Mouse (Mus musculus): Measurements from ENCODE around the gene Lsamp. TPM values are rescaled to one million over a fixed set of nuclear protein-coding genes. Genes with fewer than 3 reads are reported as not detected.

Lsamp gene
- polyA plus RNA-seq, 1 experiment from 2014 or later = 27.9 TPM

DNA sequence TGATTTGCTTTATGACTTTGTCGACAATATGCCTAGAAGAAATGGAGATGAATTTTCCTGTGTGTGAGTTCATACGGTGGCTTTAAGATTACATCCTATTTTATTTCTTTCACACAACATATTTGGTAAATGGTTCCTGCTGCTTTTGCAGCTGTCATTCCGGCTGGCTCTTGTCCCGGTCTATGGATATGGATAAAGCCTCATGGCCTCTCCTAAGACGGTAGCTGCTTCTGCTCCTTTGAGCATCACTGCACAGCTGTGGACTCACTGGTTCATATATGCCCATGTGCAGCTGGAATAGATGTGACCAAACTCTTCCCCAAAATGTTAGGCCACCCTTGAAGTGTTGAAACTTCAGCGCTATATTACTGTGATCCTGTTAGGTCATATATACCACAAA, 2137.6 kb downstream of the Lsamp start:
- WGBS = 89% methylated on average over 6 of the region's 6 CpGs
- Histone ChIP-seq H3K36me3 (ENCODE audit: poor library complexity, severe bottlenecking) (no peaks in the 10 kb centered on the region), H3K9me3 (replicated peaks) (no peaks in the 10 kb centered on the region), H3K4me2 (no peak overlapping the region), H3K27ac (no peak overlapping the region), H3K4me3 (no peak overlapping the region), H3K4me1 (no peaks in the 10 kb centered on the region), H3K9ac (no peak overlapping the region), H3K27me3 (no peaks in the 10 kb centered on the region)
- no peak for ATAC-seq

DNA sequence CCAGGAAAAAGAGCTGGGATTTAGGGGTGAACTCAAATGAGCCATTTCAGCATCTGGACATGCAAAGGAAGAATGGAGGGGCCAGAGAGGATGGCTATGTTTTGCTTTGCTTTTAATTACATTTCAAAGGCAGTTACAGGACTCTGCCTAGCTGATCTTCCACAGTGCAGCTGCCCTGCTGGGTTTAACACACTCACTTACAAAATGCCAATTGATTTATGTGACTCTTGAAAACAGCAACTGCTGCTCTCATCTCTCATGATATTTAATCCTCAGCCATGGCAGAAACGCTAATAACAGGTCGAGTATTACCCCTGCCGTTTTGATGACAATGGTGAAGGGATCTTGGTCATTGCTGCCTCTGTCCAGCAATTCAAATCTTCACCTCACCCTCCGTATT, 2139.7 kb downstream of the Lsamp start:
- no peaks in the 10 kb centered on the region for H3K27me3 ChIP-seq
- ATAC-seq = no peak
- H3K4me1 ChIP-seq = no peaks in the 10 kb centered on the region
- H3K27ac ChIP-seq = no peak overlapping the region
- no peaks in the 10 kb centered on the region for H3K9me3 ChIP-seq (replicated peaks)
- H3K36me3 ChIP-seq (ENCODE audit: poor library complexity, severe bottlenecking) = no peaks in the 10 kb centered on the region
- 55% methylated on average over 4 of the region's 4 CpGs for WGBS
- no peak overlapping the region for H3K4me3 ChIP-seq
- H3K9ac ChIP-seq = no peak overlapping the region
- no peak overlapping the region for H3K4me2 ChIP-seq

DNA sequence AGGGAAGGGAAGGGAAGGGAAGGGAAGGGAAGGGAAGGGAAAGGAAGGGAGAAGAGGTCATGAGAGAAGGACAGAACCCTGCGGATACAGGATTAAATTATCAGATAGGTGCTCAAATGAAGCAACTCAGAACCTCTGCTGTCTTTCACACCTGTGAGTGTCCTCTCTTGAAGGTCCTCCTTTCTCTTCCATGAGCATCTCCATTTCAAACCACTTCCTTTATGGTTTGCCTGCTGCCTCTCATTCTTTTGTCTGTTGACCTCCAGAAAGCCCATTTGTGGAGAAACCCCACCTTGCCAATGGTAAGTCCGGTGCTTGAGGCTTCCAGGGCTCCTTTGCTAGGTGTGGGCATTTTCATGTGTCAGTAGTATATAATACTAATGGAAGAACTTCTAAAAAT, 2141.9 kb downstream of the Lsamp start:
- Histone ChIP-seq H3K9me3 (replicated peaks) (no peaks in the 10 kb centered on the region), H3K4me1 (no peaks in the 10 kb centered on the region), H3K4me2 (no peak overlapping the region), H3K9ac (no peak overlapping the region), H3K27me3 (no peaks in the 10 kb centered on the region), H3K4me3 (no peak overlapping the region), H3K36me3 (ENCODE audit: poor library complexity, severe bottlenecking) (no peaks in the 10 kb centered on the region), H3K27ac (no peak overlapping the region)
- no peak for ATAC-seq
- 82% methylated on average over 2 of the region's 2 CpGs for WGBS

DNA sequence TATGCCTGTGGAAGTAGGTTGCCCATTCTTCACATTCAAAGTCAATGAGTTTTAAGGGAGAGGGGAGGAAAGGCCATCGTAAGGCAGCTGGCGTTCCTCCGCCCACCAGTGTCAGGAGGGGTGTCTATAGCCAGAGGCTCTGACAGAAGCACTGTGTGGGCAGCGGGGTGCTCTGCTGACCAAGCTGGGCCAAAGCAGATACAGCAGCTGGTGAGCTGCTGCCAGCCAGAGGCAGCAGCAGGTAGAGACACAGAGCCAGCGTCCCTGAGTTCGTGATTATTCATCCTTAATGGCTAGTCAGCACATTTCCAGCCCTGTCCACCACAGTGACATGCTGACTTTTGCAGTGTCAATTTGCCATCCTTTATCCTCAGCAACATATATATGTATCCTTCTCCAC, 2163.0 kb downstream of the Lsamp start:
- no peaks in the 10 kb centered on the region for H3K27me3 ChIP-seq

DNA sequence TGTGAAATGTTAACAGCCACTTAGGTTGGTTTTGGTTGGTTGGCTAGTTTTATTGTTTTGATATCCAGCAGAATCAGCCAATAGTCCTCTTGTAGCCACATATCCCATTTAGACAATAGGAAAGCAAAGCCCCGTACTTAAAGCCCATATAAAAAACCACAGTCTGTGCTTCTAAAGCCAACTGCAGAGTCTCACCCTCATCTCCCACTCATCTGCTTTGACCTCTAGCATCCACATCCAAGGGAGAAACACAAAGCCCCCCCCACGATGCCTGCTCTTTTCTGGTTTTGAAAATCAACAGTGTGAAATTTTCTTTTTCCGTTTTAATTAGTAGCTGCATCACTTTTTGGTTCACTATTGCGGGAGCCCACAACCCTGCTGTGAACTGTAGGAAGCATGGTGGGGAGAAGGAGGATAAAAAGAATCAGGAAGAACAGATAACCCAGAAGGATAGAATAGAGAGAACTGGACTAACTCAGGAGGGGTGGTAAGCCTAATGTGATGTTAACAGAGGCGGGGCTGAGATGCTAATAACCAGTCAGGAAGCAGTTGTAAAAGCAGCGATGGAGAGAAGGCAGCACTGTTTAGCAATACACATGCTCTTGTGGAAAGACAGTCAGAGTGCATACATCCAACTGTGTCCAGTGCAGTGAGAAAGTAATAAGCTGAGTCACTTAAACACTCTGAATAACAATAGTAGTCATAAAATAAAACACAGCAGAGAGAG, 2165.2 kb downstream of the Lsamp start:
- no peaks in the 10 kb centered on the region for H3K4me1 ChIP-seq
- H3K36me3 ChIP-seq (ENCODE audit: poor library complexity, severe bottlenecking) = no peaks in the 10 kb centered on the region
- H3K4me2 ChIP-seq = no peak overlapping the region
- 22% methylated on average over 6 of the region's 6 CpGs for WGBS
- no peak overlapping the region for H3K9ac ChIP-seq
- no peaks in the 10 kb centered on the region for H3K9me3 ChIP-seq (replicated peaks)
- ATAC-seq = peak; percentile 53; the same call in 1 of the 2 replicates
- no peaks in the 10 kb centered on the region for H3K27me3 ChIP-seq
- no peak overlapping the region for H3K27ac ChIP-seq
- H3K4me3 ChIP-seq = no peak overlapping the region

More for the DNA sequence above, 2163.0 kb downstream of the Lsamp start:
- H3K4me1 ChIP-seq = no peaks in the 10 kb centered on the region
- no peaks in the 10 kb centered on the region for H3K36me3 ChIP-seq (ENCODE audit: poor library complexity, severe bottlenecking)
- no peak overlapping the region for H3K4me3 ChIP-seq
- no peak for ATAC-seq
- H3K27ac ChIP-seq = no peak overlapping the region
- no peak overlapping the region for H3K4me2 ChIP-seq
- 58% methylated on average over 6 of the region's 6 CpGs for WGBS
- no peak overlapping the region for H3K9ac ChIP-seq
- no peaks in the 10 kb centered on the region for H3K9me3 ChIP-seq (replicated peaks)

DNA sequence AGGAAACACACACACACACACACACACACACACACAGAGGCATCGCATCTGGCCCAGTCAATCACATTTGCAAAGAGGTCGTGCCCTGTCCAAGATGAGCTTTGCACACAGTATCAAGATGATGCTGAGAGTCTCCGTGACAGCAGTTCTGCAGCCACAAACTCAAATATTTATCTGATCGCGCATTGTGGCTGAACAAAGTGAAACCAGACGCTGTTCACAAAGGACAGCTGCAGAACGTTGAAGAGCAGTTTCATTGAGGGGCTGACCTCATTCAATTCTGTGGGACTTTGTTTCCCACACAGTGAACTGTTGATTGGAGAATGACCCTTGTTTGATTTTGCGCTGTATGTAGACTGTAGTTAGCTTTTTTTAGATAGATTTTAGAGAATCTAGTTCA, 2168.5 kb downstream of the Lsamp start:
- Histone ChIP-seq H3K27me3 (no peaks in the 10 kb centered on the region), H3K4me3 (no peak overlapping the region), H3K36me3 (ENCODE audit: poor library complexity, severe bottlenecking) (no peaks in the 10 kb centered on the region), H3K4me2 (no peak overlapping the region), H3K9me3 (replicated peaks) (no peaks in the 10 kb centered on the region), H3K9ac (no peak overlapping the region), H3K27ac (no peak overlapping the region), H3K4me1 (peaks cover 3% of the 10 kb centered on the region; the same call in 1 of the 2 replicates)
- 73% methylated on average over 8 of the region's 8 CpGs for WGBS
- no peak for ATAC-seq

DNA sequence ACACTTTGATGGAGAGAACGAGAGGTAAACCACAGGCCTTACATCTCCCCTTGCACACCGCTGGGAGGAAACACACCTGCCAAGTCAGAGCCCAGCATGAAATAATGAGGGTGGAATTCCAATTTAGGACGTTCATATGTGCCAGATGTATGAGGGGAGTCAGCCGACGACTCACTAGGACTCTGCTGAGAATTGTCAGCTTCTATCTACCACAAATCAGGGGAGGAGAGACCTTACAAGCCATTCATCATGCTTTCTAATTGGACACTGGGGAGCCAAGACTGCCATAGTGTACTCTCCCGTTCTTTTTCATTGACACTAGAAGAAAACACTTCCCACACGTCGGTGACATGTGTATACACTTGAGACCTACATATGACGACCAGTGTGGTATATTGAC, 2173.7 kb downstream of the Lsamp start:
- no peaks in the 10 kb centered on the region for H3K36me3 ChIP-seq (ENCODE audit: poor library complexity, severe bottlenecking)
- H3K27ac ChIP-seq = no peak overlapping the region
- H3K4me1 ChIP-seq = peaks cover 3% of the 10 kb centered on the region; the same call in 1 of the 2 replicates
- no peak overlapping the region for H3K4me2 ChIP-seq
- H3K4me3 ChIP-seq = no peak overlapping the region
- no peaks in the 10 kb centered on the region for H3K27me3 ChIP-seq
- H3K9me3 ChIP-seq (replicated peaks) = no peaks in the 10 kb centered on the region
- no peak for ATAC-seq
- 69% methylated on average over 9 of the region's 9 CpGs for WGBS
- H3K9ac ChIP-seq = no peak overlapping the region

DNA sequence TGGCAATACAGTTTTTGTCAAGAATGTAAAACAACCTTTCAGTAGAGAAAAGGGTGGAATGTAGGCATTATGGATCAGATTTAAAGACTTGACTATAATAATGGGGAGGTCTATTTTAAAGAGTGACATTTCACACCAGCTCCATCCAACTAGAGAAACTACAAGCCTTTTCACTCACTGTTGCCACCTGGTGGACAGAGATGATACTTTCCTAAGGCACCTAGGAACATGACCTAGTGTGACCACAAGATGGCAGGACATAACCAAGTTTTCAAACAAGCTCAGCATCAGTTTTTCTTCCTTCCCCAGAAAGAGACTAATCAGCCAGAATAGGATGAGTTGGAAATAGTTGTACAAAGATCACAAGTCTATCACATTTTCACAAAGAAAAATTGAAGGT, 2180.8 kb downstream of the Lsamp start:
- H3K9ac ChIP-seq = no peak overlapping the region
- no peak overlapping the region for H3K27ac ChIP-seq
- no peaks in the 10 kb centered on the region for H3K27me3 ChIP-seq
- no peaks in the 10 kb centered on the region for H3K9me3 ChIP-seq (replicated peaks)
- peak; percentile 76 for ATAC-seq
- no peaks in the 10 kb centered on the region for H3K36me3 ChIP-seq (ENCODE audit: poor library complexity, severe bottlenecking)
- H3K4me1 ChIP-seq = no peaks in the 10 kb centered on the region
- H3K4me2 ChIP-seq = no peak overlapping the region
- no peak overlapping the region for H3K4me3 ChIP-seq

DNA sequence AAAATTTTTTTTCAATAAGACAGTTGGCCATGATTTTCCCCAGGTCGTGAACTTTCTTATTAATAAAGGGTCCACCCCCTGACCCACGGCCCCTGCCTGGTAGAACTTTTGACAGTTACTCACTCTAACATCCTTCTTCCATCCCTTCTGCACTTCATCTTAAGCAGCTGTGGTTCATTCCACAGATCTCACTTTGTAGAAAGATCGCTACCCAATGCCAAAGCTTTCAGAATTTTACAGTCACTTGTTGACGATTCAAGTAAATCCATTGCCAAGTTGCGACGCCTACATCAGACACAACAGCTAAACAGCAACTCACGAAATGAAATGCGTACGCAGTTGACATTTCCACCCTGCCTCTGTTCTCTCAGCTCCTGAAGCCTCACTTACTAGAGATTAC, 2184.1 kb downstream of the Lsamp start:
- Histone ChIP-seq H3K27me3 (no peaks in the 10 kb centered on the region), H3K9ac (no peak overlapping the region), H3K9me3 (replicated peaks) (no peaks in the 10 kb centered on the region), H3K4me1 (no peaks in the 10 kb centered on the region), H3K27ac (no peak overlapping the region), H3K36me3 (ENCODE audit: poor library complexity, severe bottlenecking) (no peaks in the 10 kb centered on the region), H3K4me3 (no peak overlapping the region), H3K4me2 (no peak overlapping the region)
- 90% methylated on average over 9 of the region's 9 CpGs for WGBS
- no peak for ATAC-seq

DNA sequence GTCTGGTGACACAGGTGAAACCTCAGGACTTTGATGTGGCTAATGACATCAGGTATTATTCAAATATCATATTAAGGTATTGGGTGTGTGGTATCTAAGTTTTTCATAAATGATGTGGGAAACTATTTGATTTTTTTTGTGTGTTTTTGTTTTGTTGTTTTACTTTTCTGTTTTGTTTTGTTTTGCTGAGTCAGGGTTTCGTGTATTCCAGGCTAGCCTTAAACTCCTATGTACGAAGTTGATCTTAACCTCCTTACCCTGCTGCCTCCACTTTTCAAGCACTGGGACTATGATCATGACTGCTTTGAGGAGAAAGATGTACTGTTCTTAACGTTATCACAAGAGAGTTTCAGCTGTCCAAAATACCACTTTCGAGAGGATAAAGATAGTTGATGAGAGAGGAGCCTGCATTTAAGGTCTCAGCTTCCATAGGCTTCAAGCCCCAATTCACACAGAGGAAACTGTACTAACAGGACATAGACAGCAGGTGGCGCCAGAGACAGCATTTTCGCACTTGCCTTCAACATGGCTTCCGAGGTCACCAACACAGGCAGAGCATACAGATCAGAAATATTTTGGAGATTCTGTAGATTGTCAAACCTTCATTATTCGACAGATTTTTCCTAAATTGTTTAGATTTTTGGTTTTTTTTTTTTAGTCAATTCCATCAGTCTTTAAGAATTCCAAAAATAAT, 2185.4 kb downstream of the Lsamp start:
- Histone ChIP-seq H3K4me3 (no peak overlapping the region), H3K4me1 (no peaks in the 10 kb centered on the region), H3K27ac (no peak overlapping the region), H3K27me3 (no peaks in the 10 kb centered on the region), H3K9me3 (replicated peaks) (no peaks in the 10 kb centered on the region), H3K36me3 (ENCODE audit: poor library complexity, severe bottlenecking) (no peaks in the 10 kb centered on the region), H3K9ac (no peak overlapping the region), H3K4me2 (no peak overlapping the region)
- 27% methylated on average over 8 of the region's 8 CpGs for WGBS
- ATAC-seq = peak; percentile 71

DNA sequence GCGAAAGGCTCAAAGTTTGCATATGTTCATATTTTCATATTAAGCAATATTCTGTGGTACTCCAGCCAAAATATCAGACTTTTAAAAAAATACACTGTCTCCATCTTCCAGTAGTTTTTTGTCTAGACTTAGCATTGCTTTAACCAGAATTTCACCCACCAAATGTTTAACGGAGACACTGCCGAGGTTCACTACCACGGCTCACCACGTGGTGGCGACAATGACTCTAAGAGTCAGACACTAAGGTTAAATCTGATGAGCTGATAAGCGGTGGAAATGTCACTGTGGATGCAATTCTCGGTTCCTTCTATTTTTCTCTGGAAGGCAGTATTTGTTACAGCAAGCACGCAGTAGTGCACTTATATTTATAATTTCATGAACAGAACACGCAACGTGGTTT, 2188.3 kb downstream of the Lsamp start:
- no peaks in the 10 kb centered on the region for H3K4me1 ChIP-seq
- no peak overlapping the region for H3K4me2 ChIP-seq
- no peak overlapping the region for H3K9ac ChIP-seq
- H3K9me3 ChIP-seq (replicated peaks) = no peaks in the 10 kb centered on the region
- ATAC-seq = peak; percentile 48
- no peak overlapping the region for H3K4me3 ChIP-seq
- no peaks in the 10 kb centered on the region for H3K27me3 ChIP-seq
- no peak overlapping the region for H3K27ac ChIP-seq
- no peaks in the 10 kb centered on the region for H3K36me3 ChIP-seq (ENCODE audit: poor library complexity, severe bottlenecking)
- 22% methylated on average over 11 of the region's 11 CpGs for WGBS

DNA sequence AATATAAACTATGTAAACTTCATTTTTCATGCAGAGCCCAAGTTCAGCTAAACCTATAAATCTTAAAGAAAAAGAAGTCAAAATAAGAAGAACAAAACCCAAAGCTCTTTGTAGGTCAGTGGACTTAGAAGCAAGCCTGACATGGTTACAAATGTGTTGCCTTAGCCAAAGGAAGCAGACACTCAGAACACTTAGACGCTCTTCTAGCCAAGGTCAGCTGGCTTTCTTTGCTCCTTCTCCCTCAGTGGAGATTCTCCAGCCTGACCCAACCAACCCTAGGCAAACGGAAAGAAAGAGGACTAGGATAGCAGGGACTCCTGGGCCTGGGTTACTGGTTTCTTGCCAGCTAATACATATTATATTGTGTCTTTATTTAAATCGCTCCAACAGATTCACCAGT, 2194.7 kb downstream of the Lsamp start:
- no peaks in the 10 kb centered on the region for H3K36me3 ChIP-seq (ENCODE audit: poor library complexity, severe bottlenecking)
- no peak overlapping the region for H3K4me2 ChIP-seq
- H3K27me3 ChIP-seq = no peaks in the 10 kb centered on the region
- no peak overlapping the region for H3K27ac ChIP-seq
- 86% methylated on average over 3 of the region's 3 CpGs for WGBS
- no peaks in the 10 kb centered on the region for H3K9me3 ChIP-seq (replicated peaks)
- no peaks in the 10 kb centered on the region for H3K4me1 ChIP-seq
- H3K4me3 ChIP-seq = no peak overlapping the region
- ATAC-seq = no peak
- no peak overlapping the region for H3K9ac ChIP-seq

DNA sequence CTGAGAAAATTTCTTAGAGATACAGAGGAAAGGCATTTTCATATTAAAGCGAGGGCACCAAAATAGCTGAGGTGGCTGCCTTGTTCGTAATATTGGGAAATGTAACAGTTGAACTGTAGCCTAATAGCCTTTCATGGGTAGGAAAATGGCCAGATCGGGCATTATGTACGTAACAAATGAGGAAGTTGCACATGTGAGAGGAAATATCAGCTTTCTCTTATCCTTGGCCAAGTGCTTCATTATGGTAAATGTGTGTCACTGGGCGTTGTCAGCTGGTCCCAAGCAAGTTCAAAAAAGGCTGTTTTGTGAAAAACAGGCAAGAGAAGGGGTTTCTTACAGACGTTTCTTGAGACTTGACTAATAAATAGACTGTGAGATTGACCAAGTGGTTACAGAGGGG, 2195.9 kb downstream of the Lsamp start:
- Histone ChIP-seq H3K4me1 (no peaks in the 10 kb centered on the region), H3K9me3 (replicated peaks) (no peaks in the 10 kb centered on the region), H3K27me3 (no peaks in the 10 kb centered on the region), H3K27ac (no peak overlapping the region), H3K36me3 (ENCODE audit: poor library complexity, severe bottlenecking) (no peaks in the 10 kb centered on the region), H3K4me2 (no peak overlapping the region), H3K4me3 (no peak overlapping the region), H3K9ac (no peak overlapping the region)
- WGBS = 74% methylated on average over 6 of the region's 6 CpGs
- no peak for ATAC-seq
